Mouse (Mus musculus) ES-E14 (cell line): ENCODE measurements around the gene Ankrd11. TPM values are rescaled to one million over a fixed set of nuclear protein-coding genes. Genes with fewer than 3 reads are reported as not detected.
A peak's percentile ranks its signal among the peaks of the same experiment; 100 is the strongest.
"Not testable (repeated sequence)": the region's sequence is repeated elsewhere in the genome, so short reads cannot be mapped to it uniquely, and the experiment has no call there.

Source experiments
- DNase-seq: peaks from one replicate; pipeline ENCODE4 v3.0.0-alpha.2; 2013; ENCODE audit warnings: low read depth, low spot score
- H3K27ac ChIP-seq: 2 replicates; pipeline ENCODE4 v1.5.1; 2012; ENCODE audit warnings: low read depth, mild to moderate bottlenecking, low read length, moderate library complexity, mixed read lengths; ENCODE audit not compliant: poor library complexity, insufficient read depth, severe bottlenecking
- H3K36me3 ChIP-seq: 2 replicates; pipeline ENCODE4 v1.6.1; 2012; ENCODE audit warnings: mild to moderate bottlenecking, low read length, moderate library complexity, mixed read lengths; ENCODE audit not compliant: control insufficient read depth, poor library complexity, insufficient read depth, severe bottlenecking
- H3K4me1 ChIP-seq, 2 experiments: fragments of 150-350 bp in 1 of 2; sonication (generic) in 1 of 2; 2 replicates each; pipeline ENCODE4 v1.6.1; 2012; ENCODE audit warnings: low read length in 2 of 2, mild to moderate bottlenecking in 1 of 2, mixed read lengths in 1 of 2; ENCODE audit not compliant: control insufficient read depth in 2 of 2, insufficient read depth in 2 of 2, poor library complexity in 1 of 2
- H3K4me3 ChIP-seq, 2 experiments: fragments of 150-350 bp in 1 of 2; sonication (generic) in 1 of 2; 2 replicates each; pipeline ENCODE4 v1.5.1; 2012; ENCODE audit warnings: low read length in 2 of 2, low read depth in 1 of 2, mild to moderate bottlenecking in 1 of 2, mixed read lengths in 1 of 2; ENCODE audit not compliant: insufficient read depth in 1 of 2, poor library complexity in 1 of 2, severe bottlenecking in 1 of 2
- H3K9ac ChIP-seq: 2 replicates; pipeline ENCODE4 v1.6.1; 2012; ENCODE audit warnings: low read depth, mild to moderate bottlenecking, low read length, mixed read lengths; ENCODE audit not compliant: poor library complexity, insufficient read depth, severe bottlenecking
- H3K9me3 ChIP-seq: fragments of 150-350 bp; sonication (generic); 2 replicates; pipeline ENCODE4 v1.6.1; 2012; ENCODE audit warnings: low read depth, mild to moderate bottlenecking, low read length; ENCODE audit not compliant: control insufficient read depth, insufficient read depth
- CHD2 ChIP-seq: IDR thresholded peaks from 2 replicates; pipeline ENCODE4 v1.6.1; 2014; ENCODE audit warnings: mild to moderate bottlenecking, low read depth, low read length, inconsistent platforms
- HCFC1 ChIP-seq: IDR thresholded peaks from 2 replicates; pipeline ENCODE4 v1.6.1; 2012; ENCODE audit warnings: low read length, inconsistent platforms, borderline replicate concordance; ENCODE audit not compliant: insufficient read depth
- MAFK ChIP-seq: IDR thresholded peaks from 2 replicates; pipeline ENCODE4 v1.6.1; 2014; ENCODE audit warnings: mild to moderate bottlenecking, low read depth, low read length, inconsistent platforms; ENCODE audit not compliant: insufficient read depth
- ZC3H11A ChIP-seq: IDR thresholded peaks from 2 replicates; pipeline ENCODE4 v1.6.1; 2012; ENCODE audit warnings: low read depth, mild to moderate bottlenecking, inconsistent platforms, low read length, borderline replicate concordance
- ZNF384 ChIP-seq: IDR thresholded peaks from 2 replicates; pipeline ENCODE4 v1.6.1; 2012; ENCODE audit warnings: low read depth, low read length, inconsistent platforms
- in situ Hi-C, 2 experiments: fragments of 600-800 bp; cut with MboI; formaldehyde crosslinking; loops; one replicate each; pipeline ENCODE4 v1.15.1; 2025; ENCODE audit warnings: low sequenced_read_pairs in 2 of 2, inconsistent platforms in 1 of 2; ENCODE audit not compliant: unreplicated experiment in 2 of 2
- total RNA-seq: library from RNA; depleted of rRNA; stranded (reverse); fragments of 300-350 nt; gene quantifications from 2 replicates; pipeline ENCODE4 v1.2.3, GENCODE M21; 2012

The Ankrd11 gene
- total RNA-seq, 1 experiment: 155 TPM

GRCm38 (mm10) chr8:123047827-123048226 lies 5.8 kb upstream of the Ankrd11 start:
- in situ Hi-C loops: no loop called here
- H3K36me3 ChIP-seq: no peaks in the 10 kb centered on the region
- H3K4me3 ChIP-seq: no peak overlapping the region
- TF ChIP-seq ZC3H11A (no peak), CHD2 (no peak), MAFK (no peak), HCFC1 (no peak), ZNF384 (no peak)
- H3K27ac ChIP-seq: no peak overlapping the region
- no peak overlapping the region for H3K9ac ChIP-seq
- no peak for DNase-seq
- H3K4me1 ChIP-seq: peaks cover 2 to 10% of the 10 kb centered on the region in 2 experiments; a peak in 1 of 4 replicates
- H3K9me3 ChIP-seq: no peaks in the 10 kb centered on the region

GRCm38 (mm10) chr8:123046706-123047105 lies 4.6 kb upstream of the Ankrd11 start:
- Histone ChIP-seq H3K4me1 (peaks cover 2 to 8% of the 10 kb centered on the region in 2 experiments; a peak in 1 of 4 replicates), H3K27ac (no peak overlapping the region), H3K9me3 (no peaks in the 10 kb centered on the region), H3K4me3 (no peak overlapping the region), H3K9ac (no peak overlapping the region), H3K36me3 (no peaks in the 10 kb centered on the region)
- in situ Hi-C loops: no loop called here
- DNase-seq: no peak
- TF ChIP-seq MAFK: no peak
- peak; percentile 44; the same call in 1 of the 2 replicates for TF ChIP-seq ZNF384

- DNase-seq, in situ Hi-C loops, H3K4me1 ChIP-seq: not testable (repeated sequence)
Observed at GRCm38 (mm10) chr8:123044743-123045425, 2.8 kb upstream of the Ankrd11 start.

GRCm38 (mm10) chr8:123043941-123044340 lies 1.9 kb upstream of the Ankrd11 start:
- TF ChIP-seq ZC3H11A: no peak
- no peak for TF ChIP-seq CHD2
- no peak overlapping the region; the same call in 1 of the 2 replicates for H3K9ac ChIP-seq
- peak overlapping the region in 1 of 2 experiments; percentile 76; a peak in 2 of 4 replicates for H3K4me3 ChIP-seq
- H3K27ac ChIP-seq: no peak overlapping the region
- no peak for DNase-seq
- H3K4me1 ChIP-seq: peaks cover 4 to 9% of the 10 kb centered on the region in 2 experiments; a peak in 3 of 4 replicates
- H3K9me3 ChIP-seq: no peaks in the 10 kb centered on the region
- in situ Hi-C loops: no loop called here
- no peaks in the 10 kb centered on the region for H3K36me3 ChIP-seq

More at GRCm38 (mm10) chr8:123044743-123045425, 2.8 kb upstream of the Ankrd11 start:
- peak; percentile 73 for TF ChIP-seq ZNF384
- peak overlapping the region; percentile 77; the same call in 1 of the 2 replicates for H3K27ac ChIP-seq
- not testable (repeated sequence) for H3K4me3 ChIP-seq, H3K9me3 ChIP-seq, H3K36me3 ChIP-seq, H3K9ac ChIP-seq

- in situ Hi-C loops: no loop called here
- Histone ChIP-seq H3K9ac (peak overlapping the region; percentile 85), H3K4me1 (peaks cover 9 to 12% of the 10 kb centered on the region in 2 experiments; a peak in 3 of 4 replicates), H3K27ac (peak overlapping the region; percentile 85), H3K4me3 (peak overlapping the region; percentile 74 to 76), H3K9me3 (no peaks in the 10 kb centered on the region), H3K36me3 (no peaks in the 10 kb centered on the region)
- DNase-seq: no peak
- no peak for TF ChIP-seq ZC3H11A
- TF ChIP-seq CHD2: no peak; the same call in 1 of the 2 replicates
- no peak for TF ChIP-seq HCFC1
- no peak for TF ChIP-seq ZNF384
- no peak for TF ChIP-seq MAFK
Observed at GRCm38 (mm10) chr8:123042974-123043625, 1.0 kb upstream of the Ankrd11 start.
